Mouse (Mus musculus) heart, adult 8-10 months (tissue): ENCODE data around the gene Gk5. TPM values are rescaled to one million over a fixed set of nuclear protein-coding genes. Genes with fewer than 3 reads are reported as not detected.
A peak's percentile ranks its signal among the peaks of the same experiment; 100 is the strongest.
"Not testable (repeated sequence)": the region's sequence is repeated elsewhere in the genome, so short reads cannot be mapped to it uniquely, and the experiment has no call there.

Experiments
- DNase-seq: peaks from one replicate; pipeline ENCODE4 v3.0.0; 2022; ENCODE audit warnings: low spot score
- total RNA-seq, 4 experiments: library from RNA; stranded (reverse); gene quantifications; 2 replicates each; pipeline ENCODE4 v1.2.4; 2022

Gene Gk5
- total RNA-seq, 4 experiments from 2014 or later, result 2.2 to 3.8 (median 2.7) TPM

GRCm38 (mm10) chr9:96143633-96144032, 24.5 kb downstream of the Gk5 start:
- DNase-seq, result no peak

DNA sequence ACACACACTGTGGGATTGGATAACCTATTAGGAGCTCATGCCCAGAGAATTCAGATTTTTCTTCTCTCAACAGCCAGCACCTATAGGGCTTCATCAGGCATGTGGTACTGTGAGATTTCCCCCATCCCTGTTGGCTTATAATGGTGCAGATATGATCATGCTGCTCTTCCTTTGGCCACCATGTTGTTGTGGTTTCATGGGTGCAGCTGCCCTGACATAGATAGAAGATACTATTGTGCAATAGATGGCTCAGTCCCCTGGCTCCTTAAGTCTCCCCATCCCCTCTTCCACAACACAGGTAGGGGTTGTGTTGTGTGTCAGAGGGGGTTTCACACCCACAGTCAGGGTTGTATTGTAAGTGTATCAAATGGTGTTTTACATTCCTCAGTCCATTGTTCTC, 25.7 kb downstream of the Gk5 start:
- DNase-seq, result no peak

- DNase-seq, result no peak
Measured at GRCm38 (mm10) chr9:96152801-96153200, 33.6 kb downstream of the Gk5 start.

DNA sequence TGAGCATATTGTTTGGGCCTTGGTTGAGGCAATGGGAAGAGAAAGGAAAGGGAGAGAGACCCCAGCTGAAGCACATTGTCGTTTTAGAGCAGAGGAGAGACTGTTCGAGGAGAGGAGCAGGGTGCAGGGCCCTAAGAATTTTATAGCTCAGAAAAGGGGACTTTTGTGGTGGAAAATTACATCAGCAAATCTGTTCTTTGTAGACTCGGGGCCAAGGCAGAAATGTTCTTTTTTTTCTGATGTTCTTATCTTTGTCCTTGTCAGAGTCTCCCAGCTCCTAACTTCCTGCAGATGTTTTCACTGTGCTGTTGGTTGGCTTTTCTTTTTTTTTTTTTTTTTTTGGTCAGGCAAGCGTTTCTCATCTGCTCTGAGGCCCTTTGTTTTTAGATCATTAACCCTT, 39.3 kb downstream of the Gk5 start:
- DNase-seq, result peak; percentile 48

DNA sequence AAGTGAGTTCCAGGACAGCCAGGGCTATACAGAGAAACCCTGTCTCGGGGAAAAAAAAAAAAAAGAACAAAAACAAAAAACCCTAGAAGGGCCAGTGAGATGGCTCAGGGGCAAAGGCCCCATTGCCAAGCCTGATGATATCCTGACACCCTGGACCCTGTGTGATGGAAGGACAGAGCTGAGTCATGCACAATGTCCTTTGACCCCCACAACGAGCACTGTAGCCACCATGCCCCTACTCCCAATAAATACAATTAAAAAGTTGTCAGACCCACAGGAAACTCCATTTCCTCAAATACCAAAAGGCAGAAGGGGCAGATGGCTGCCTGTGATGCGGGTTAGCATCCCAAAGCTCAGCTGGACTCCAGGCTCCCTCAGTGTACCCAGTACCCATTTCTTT, 39.9 kb downstream of the Gk5 start:
- no peak for DNase-seq

DNA sequence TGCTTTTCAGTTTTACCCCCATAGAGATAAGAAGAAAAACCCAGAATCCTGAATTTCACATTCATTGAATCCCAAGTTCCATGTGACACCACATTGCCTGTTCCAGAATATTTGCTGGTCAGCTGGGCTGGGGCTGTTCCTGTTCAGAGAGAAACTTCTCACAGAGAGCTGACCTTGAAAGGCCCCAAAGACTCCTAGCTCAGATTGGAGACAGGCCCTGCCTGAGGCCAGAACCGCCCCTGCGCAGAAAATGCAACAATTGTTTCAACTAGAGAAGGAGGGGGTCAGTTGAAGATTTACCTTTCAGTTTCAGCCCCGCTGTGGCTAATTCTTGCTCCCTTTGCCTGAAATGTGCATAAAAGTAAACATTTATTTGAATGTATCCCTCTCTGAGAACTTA, 41.6 kb downstream of the Gk5 start:
- peak; percentile 42 for DNase-seq

DNA sequence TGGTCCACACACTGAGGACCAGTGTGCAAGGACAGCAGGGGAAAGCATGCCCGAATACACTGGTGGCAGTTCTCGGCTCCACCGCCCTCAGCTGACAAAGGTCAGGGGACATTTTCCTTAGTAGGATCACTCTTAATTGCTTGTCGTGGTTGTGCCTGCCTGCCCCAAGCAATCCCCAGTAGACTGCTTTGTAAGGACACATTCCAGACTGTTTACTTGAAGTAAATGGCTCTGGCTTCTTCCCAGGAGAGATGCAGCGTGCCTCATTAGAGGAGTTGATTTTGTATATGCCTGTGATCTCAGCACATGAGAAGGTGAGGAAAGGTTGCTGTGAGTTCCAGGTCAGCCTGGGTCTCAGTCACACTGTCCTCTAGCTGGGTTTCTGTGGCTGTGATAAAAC, 43.3 kb downstream of the Gk5 start:
- DNase-seq, result no peak

DNA sequence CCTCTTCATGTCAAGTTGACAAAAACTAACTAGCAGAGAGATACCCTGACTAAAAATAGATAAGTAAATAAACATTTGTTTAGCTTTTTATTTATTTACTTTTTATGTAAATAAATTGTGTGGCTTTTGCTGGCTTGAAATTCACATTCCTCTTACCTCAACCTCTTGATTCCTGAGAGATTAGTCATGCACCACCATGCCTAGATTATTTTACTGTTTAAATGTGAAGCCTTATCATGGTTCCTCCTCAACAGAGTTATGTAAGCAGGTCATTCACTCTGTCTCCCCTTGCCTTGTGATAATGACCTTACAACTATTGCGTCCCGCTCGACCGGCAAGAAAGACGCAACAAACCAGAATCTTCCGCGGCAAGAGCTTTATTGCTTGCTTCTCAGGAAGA, 44.3 kb downstream of the Gk5 start:
- DNase-seq, result no peak

- DNase-seq, result not testable (repeated sequence)
Measured at GRCm38 (mm10) chr9:96163983-96164382, 44.8 kb downstream of the Gk5 start.

GRCm38 (mm10) chr9:96167168-96167585, 48.0 kb downstream of the Gk5 start:
- DNase-seq, result peak; percentile 60

DNA sequence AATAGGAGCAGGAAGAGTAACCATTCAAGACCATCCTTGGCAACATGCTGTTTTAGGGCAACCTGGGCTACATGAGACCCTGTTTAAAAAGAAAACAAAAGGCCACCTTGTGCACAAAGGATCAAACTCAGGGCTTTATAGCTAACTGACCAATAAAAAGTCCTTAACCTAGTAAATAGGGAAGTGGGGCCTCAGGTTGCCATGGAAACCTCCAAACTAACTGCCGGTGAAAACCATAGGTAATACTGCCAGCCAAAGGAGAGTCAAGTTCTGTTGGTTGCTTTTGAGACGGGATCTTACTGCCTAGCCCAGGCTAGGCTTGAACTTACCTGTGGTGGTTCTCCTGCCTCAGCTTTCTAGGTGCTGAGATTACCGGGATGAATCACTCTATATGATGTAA, 51.4 kb downstream of the Gk5 start:
- DNase-seq, result no peak

DNA sequence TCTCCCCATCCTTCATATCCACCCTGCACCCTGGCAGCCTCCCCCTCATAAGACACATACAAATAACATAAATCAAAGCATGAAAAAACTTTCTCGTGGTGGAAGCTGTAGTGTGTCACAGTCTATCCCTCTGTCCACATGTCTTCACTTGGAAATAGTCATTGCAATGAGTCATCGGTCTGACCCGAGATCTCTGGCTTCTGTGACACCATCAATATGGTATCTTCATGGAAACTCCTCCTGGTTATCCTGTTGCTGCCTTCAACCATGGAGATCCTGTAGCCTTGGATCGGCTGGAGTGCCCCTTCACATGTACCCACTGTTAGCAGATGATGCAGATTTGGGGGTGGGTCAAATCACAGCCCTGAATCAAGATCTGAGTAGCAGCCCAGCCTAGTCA, 65.7 kb downstream of the Gk5 start:
- DNase-seq, result no peak

- DNase-seq, result no peak
Measured at GRCm38 (mm10) chr9:96186701-96187100, 67.5 kb downstream of the Gk5 start.

DNA sequence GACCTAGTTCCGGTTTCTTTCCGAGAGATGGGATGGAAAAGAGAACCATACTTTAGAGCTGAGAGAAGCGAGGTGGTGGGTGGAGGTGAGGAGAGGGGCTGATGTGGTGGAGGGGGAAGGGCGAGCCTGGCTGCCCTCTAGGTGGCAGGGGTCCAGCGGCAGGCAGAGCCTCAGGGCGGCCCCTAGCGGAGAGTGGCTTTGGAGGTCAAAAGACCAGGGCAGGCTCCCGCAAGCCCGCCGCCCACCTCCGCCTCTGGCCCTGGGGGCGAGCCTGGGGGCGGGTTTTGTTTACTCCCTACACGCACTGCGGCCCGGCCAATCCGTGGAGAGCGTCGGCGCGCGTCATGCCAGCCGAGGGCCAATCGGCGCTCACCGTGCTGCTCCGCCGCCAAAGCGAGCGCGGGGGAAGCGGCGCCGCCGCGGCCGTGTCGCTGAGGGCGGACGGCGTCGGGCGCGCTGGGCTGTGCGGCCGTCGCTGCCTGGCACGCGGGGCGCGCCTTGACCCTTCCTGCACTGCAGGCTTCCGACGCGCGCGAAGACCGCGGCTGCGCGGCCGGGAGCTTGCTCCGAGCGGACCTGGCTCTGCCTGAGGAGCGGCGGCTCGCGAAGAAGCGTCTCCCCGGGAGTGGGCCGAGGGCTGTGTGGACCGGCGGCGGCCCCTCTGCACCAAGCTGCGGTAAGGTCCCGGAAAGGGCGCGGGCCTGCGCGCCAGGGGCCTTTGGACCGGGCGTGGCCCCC, 76.9 kb downstream of the Gk5 start, which contains the start of gene Tfdp2:
Tfdp2 (plus strand) TSS at position 391 of the 738 bp plus-strand sequence.
- peak; percentile 87 for DNase-seq

DNA sequence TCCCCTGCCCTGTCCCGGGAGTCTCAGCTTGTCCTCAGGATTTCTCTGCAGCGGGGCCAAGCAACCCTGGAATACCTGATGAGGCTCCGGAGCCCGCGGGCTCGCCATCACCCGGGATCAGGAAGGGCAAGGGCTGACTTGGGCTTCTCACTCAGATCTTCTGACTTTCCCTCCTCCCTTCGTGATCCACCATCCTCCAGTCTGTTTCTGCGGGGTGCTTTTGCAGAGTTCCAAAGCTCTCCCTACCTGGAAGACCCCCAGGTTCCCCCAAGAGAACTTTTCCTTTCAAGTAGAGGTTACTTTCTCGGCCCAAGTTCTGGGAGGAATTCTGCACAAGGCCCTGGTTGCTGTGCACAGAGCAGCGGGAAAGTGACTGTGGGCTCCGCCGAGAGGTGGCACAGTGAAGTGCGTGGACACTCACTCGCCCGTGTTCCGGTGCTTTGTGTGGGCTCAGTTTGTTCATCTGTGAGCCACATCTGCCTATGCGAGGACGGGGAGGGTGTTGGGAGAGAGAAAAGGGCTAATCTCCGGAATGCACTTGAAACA, 77.5 kb downstream of the Gk5 start:
- DNase-seq, result peak; percentile 26

DNA sequence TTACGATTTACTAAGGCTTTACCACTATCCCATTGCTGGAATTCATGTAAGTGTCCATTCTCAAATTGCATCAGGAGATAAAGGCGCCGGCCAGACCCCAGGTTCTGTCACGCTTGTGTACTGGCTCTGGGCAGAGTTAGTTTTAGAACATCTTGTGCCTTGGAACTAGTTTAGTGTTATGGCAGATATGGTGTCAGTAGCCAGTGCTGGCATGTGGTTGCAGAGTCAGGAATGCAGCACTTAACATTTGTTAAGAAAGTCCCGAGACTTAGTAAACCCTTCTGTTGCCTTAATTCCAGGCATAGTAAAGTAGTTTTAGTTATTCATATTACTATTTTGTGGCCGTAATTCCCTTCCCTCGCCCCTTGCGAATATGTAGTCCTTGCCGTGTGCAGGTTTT, 78.6 kb downstream of the Gk5 start:
- DNase-seq, result peak; percentile 63

GRCm38 (mm10) chr9:96203663-96204062, 84.5 kb downstream of the Gk5 start:
- no peak for DNase-seq

GRCm38 (mm10) chr9:96207428-96207827, 88.3 kb downstream of the Gk5 start:
- DNase-seq, result no peak

DNA sequence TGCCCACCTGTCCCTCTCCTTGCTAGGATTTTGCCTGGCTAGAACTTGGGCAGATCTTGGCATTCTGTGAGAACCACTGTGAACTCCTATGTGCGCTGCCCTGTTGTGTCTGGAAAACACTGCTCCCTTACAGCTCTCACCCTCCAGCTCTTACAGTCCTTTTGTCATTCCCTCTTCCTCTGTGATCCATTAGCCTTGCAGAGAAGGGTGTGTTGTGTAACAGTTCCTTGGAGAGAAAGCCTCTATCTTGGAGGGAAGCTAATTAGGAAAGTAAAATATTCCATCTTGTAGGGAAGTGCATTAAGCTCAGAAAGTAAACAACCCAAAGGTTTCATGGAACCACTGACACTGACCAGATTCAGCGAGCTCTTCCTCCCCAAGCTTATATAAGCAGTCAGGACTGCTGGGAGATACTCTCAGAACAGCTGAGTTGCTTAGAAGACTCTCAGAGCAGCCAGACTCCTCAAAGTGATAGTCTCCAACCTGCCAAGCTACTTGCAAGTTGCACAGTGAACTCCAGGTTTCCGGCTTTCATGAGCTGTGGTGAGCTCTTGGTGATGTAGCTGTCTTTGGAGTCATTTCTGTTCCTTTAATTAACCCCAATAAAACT, 94.0 kb downstream of the Gk5 start:
- no peak for DNase-seq

- DNase-seq, result no peak
Measured at GRCm38 (mm10) chr9:96214171-96214570, 95.0 kb downstream of the Gk5 start.

DNA sequence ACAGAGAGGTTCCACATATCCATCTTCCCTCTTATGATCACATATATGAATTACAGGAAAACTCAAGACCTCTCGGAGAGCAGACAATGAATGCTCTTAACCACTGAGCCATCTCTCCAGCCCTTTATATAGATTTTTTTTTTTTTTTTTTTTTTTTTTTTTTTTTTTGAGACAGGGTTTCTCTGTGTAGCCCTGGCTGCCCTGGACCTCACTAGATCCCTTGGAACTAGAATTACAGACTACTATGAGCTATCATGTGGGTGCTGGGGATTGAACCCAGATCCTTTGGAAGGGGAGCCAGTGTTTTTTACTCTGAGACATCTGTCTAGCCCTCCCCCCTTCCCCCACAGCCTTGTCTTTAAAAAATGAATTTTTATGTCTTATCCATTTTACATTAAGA, 98.1 kb downstream of the Gk5 start:
- no peak for DNase-seq

- DNase-seq, result no peak
Measured at GRCm38 (mm10) chr9:96217799-96218198, 98.6 kb downstream of the Gk5 start.

- no peak for DNase-seq
Measured at GRCm38 (mm10) chr9:96219114-96219669, 100.0 kb downstream of the Gk5 start.
